Mouse (Mus musculus): ENCODE results near the gene Tmprss9. TPM values are rescaled to one million over a fixed set of nuclear protein-coding genes. Genes with fewer than 3 reads are reported as not detected.
A peak's percentile ranks its signal among the peaks of the same experiment; 100 is the strongest.

Gene Tmprss9
- total RNA-seq, 1 experiment from 2014 or later, result not detected

GRCm38 (mm10) chr10:80932206-80932605 lies 60.6 kb downstream of the Tmprss9 start:
- no peak for ATAC-seq (ENCODE audit: extremely low read depth, insufficient number of reproducible peaks, low FRiP score, poor library complexity, severe bottlenecking)

GRCm38 (mm10) chr10:80932700-80933420 lies 61.2 kb downstream of the Tmprss9 start:
- ATAC-seq (ENCODE audit: extremely low read depth, insufficient number of reproducible peaks, low FRiP score, poor library complexity, severe bottlenecking), result no peak

GRCm38 (mm10) chr10:80933421-80933979 lies 61.9 kb downstream of the Tmprss9 start:
- peak; percentile 40 for ATAC-seq (ENCODE audit: extremely low read depth, insufficient number of reproducible peaks, low FRiP score, poor library complexity, severe bottlenecking)

- ATAC-seq (ENCODE audit: extremely low read depth, insufficient number of reproducible peaks, low FRiP score, poor library complexity, severe bottlenecking), result no peak
Observed at GRCm38 (mm10) chr10:80934136-80934985, 62.7 kb downstream of the Tmprss9 start.

GRCm38 (mm10) chr10:80935241-80935640 lies 63.6 kb downstream of the Tmprss9 start:
- ATAC-seq (ENCODE audit: extremely low read depth, insufficient number of reproducible peaks, low FRiP score, poor library complexity, severe bottlenecking), result peak; percentile 41; the same call in 1 of the 2 replicates

- no peak for ATAC-seq (ENCODE audit: extremely low read depth, insufficient number of reproducible peaks, low FRiP score, poor library complexity, severe bottlenecking)
Observed at GRCm38 (mm10) chr10:80935698-80936097, 64.0 kb downstream of the Tmprss9 start.

GRCm38 (mm10) chr10:80936135-80936809 lies 64.6 kb downstream of the Tmprss9 start:
- no peak for ATAC-seq (ENCODE audit: extremely low read depth, insufficient number of reproducible peaks, low FRiP score, poor library complexity, severe bottlenecking)

- ATAC-seq (ENCODE audit: extremely low read depth, insufficient number of reproducible peaks, low FRiP score, poor library complexity, severe bottlenecking), result no peak
Observed at GRCm38 (mm10) chr10:80936810-80937164, 65.1 kb downstream of the Tmprss9 start.

- no peak for ATAC-seq (ENCODE audit: extremely low read depth, insufficient number of reproducible peaks, low FRiP score, poor library complexity, severe bottlenecking)
Observed at GRCm38 (mm10) chr10:80937646-80938045, 66.0 kb downstream of the Tmprss9 start.

- no peak for ATAC-seq (ENCODE audit: extremely low read depth, insufficient number of reproducible peaks, low FRiP score, poor library complexity, severe bottlenecking)
Observed at GRCm38 (mm10) chr10:80938831-80939550, 67.3 kb downstream of the Tmprss9 start.

- ATAC-seq (ENCODE audit: extremely low read depth, insufficient number of reproducible peaks, low FRiP score, poor library complexity, severe bottlenecking), result peak; percentile 28
Observed at GRCm38 (mm10) chr10:80939671-80940070, 68.0 kb downstream of the Tmprss9 start.

GRCm38 (mm10) chr10:80940320-80940987 lies 68.8 kb downstream of the Tmprss9 start:
- no peak for ATAC-seq (ENCODE audit: extremely low read depth, insufficient number of reproducible peaks, low FRiP score, poor library complexity, severe bottlenecking)

GRCm38 (mm10) chr10:80940988-80941347 lies 69.3 kb downstream of the Tmprss9 start:
- no peak for ATAC-seq (ENCODE audit: extremely low read depth, insufficient number of reproducible peaks, low FRiP score, poor library complexity, severe bottlenecking)

- ATAC-seq (ENCODE audit: extremely low read depth, insufficient number of reproducible peaks, low FRiP score, poor library complexity, severe bottlenecking), result peak; percentile 24; the same call in 1 of the 2 replicates
Observed at GRCm38 (mm10) chr10:80942919-80943318, 71.3 kb downstream of the Tmprss9 start.

- no peak for ATAC-seq (ENCODE audit: extremely low read depth, insufficient number of reproducible peaks, low FRiP score, poor library complexity, severe bottlenecking)
Observed at GRCm38 (mm10) chr10:80943701-80944100, 72.1 kb downstream of the Tmprss9 start.

GRCm38 (mm10) chr10:80944231-80944630 lies 72.6 kb downstream of the Tmprss9 start:
- ATAC-seq (ENCODE audit: extremely low read depth, insufficient number of reproducible peaks, low FRiP score, poor library complexity, severe bottlenecking), result no peak

GRCm38 (mm10) chr10:80946684-80947437 lies 75.2 kb downstream of the Tmprss9 start:
- no peak for ATAC-seq (ENCODE audit: extremely low read depth, insufficient number of reproducible peaks, low FRiP score, poor library complexity, severe bottlenecking)

- no peak for ATAC-seq (ENCODE audit: extremely low read depth, insufficient number of reproducible peaks, low FRiP score, poor library complexity, severe bottlenecking)
Observed at GRCm38 (mm10) chr10:80947802-80948201, 76.2 kb downstream of the Tmprss9 start.

All from neutrophil, adult 5-6 weeks (primary cell).